ENCODE assay signal across 8 mouse cellular contexts in the genomic region with DNA sequence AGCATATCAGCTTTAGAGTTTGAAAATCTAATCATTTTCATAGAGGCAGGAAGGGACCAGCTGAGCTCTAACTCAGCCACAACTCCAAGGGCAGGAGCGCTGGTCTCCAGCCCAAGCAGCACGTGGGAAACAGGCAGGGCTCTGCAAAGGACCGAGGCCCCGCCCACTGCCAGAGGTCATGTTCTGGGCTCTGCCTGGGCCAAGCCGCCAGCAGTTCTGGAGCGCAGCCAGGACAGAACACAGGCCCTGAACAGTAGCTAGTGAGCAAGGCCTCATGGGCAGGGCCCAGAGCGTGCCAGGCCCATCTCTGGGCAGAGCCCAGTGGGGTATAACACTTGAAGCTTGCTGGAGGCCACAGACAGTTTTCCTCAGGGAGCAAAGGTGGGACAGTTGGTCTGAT.
DNase-seq lines count a peak whose midpoint lies in the region; ATAC-seq lines count a peak whose summit lies in the region.

No protein-coding gene starts in this region.

- H3K27me3 ChIP-seq in embryonic facial prominence, embryonic 10.5 days (replicated peaks; ENCODE audit: low read depth, poor library complexity, severe bottlenecking), result peaks cover 98% of the 10 kb centered on the region

- peak; percentile 97 for DNase-seq in adrenal gland, postnatal 10 days
- peak; percentile 70 for DNase-seq in embryonic facial prominence, embryonic 10.5 days (ENCODE audit: low spot score)
- peak; percentile 93 to 96 for DNase-seq in heart, adult 18-20 months
- peak; percentile 98 for DNase-seq in kidney, adult 18-20 months
- DNase-seq in left cerebral cortex, postnatal 14 days (ENCODE audit: low spot score in 2 of 2), result peak; percentile 73 to 79
- peak; percentile 29 to 40 for DNase-seq in spleen, postnatal 36 days (ENCODE audit: low spot score in 2 of 2)
- no peak for DNase-seq in thymus, postnatal 0 days (ENCODE audit: low spot score)

- H3K27ac ChIP-seq in embryonic facial prominence, embryonic 10.5 days (replicated peaks), result peak overlapping the region; percentile 75

- H3K9me3 ChIP-seq in embryonic facial prominence, embryonic 10.5 days, result no peaks in the 10 kb centered on the region

- peaks cover 94% of the 10 kb centered on the region for H3K4me1 ChIP-seq in embryonic facial prominence, embryonic 10.5 days

- H3K4me3 ChIP-seq in embryonic facial prominence, embryonic 10.5 days, result no peak overlapping the region

- 14% methylated on average over 7 of the region's 7 CpGs for WGBS in embryonic facial prominence, embryonic 10.5 days

- no peaks in the 10 kb centered on the region for H3K36me3 ChIP-seq in embryonic facial prominence, embryonic 10.5 days (replicated peaks)

- ATAC-seq in megakaryocyte progenitor cell, adult 5-6 weeks (replicated peaks; ENCODE audit: poor library complexity), result peak; percentile 69

- intact Hi-C loops in left cerebral cortex, postnatal 14 days (cut with DNase I), result no loop called here
